ENCODE assay signal across 8 mouse cellular contexts in genomic region chr9:44071914-44072598, GRCm38 (mm10). TPM values are rescaled to one million over a fixed set of nuclear protein-coding genes. Genes with fewer than 3 reads are reported as not detected.
DNase-seq lines count a peak whose midpoint lies in the region; ATAC-seq and TF ChIP-seq lines count a peak whose summit lies in the region.

No protein-coding gene starts in this region.

- H3K4me2 ChIP-seq in embryonic facial prominence, embryonic 14.5 days (ENCODE audit: low read depth, low read length): peak overlapping the region; percentile 10; the same call in 1 of the 2 replicates
- H3K4me2 ChIP-seq in hindbrain, embryonic 13.5 days: peak overlapping the region; percentile 35
- peak overlapping the region; percentile 46 for H3K4me2 ChIP-seq in myocyte (ENCODE audit: low read depth)

- intact Hi-C loops in gastrocnemius, postnatal 14 days (cut with DNase I; ENCODE audit: low total_unique reads): no loop called here

- DNase-seq in gastrocnemius, postnatal 25 days: peak; percentile 66
- no peak for DNase-seq in gastrocnemius, postnatal 14 days
- peak; percentile 94 for DNase-seq in Muller cell, postnatal 12 days (ENCODE audit: inconsistent ontology term)
- peak; percentile 68 for DNase-seq in embryonic facial prominence, embryonic 14.5 days (ENCODE audit: low spot score)
- DNase-seq in thymus, postnatal 25 days: no peak

- H3K4me1 ChIP-seq in embryonic facial prominence, embryonic 14.5 days (ENCODE audit: control insufficient read depth, insufficient read depth, low read length): peaks cover 25% of the 10 kb centered on the region
- H3K4me1 ChIP-seq in hindbrain, embryonic 13.5 days (replicated peaks): peaks cover 59% of the 10 kb centered on the region

- H3K9me3 ChIP-seq in embryonic facial prominence, embryonic 14.5 days (ENCODE audit: control insufficient read depth, low read length): no peaks in the 10 kb centered on the region
- no peaks in the 10 kb centered on the region for H3K9me3 ChIP-seq in hindbrain, embryonic 13.5 days

- no peak overlapping the region for H3K9ac ChIP-seq in embryonic facial prominence, embryonic 14.5 days (ENCODE audit: low read depth, low read length)
- H3K9ac ChIP-seq in hindbrain, embryonic 13.5 days: no peak overlapping the region

- WGBS in embryonic facial prominence, embryonic 14.5 days: 30% methylated on average over 11 of the region's 11 CpGs
- WGBS in hindbrain, embryonic 13.5 days: 14% methylated on average over 11 of the region's 11 CpGs

- H3K27me3 ChIP-seq in embryonic facial prominence, embryonic 14.5 days (replicated peaks; ENCODE audit: control insufficient read depth, insufficient read depth, low read length): no peaks in the 10 kb centered on the region
- H3K27me3 ChIP-seq in hindbrain, embryonic 13.5 days: no peaks in the 10 kb centered on the region
- H3K27me3 ChIP-seq in myocyte (ENCODE audit: control insufficient read depth, insufficient read depth, insufficient read length): no peaks in the 10 kb centered on the region

- H3K27ac ChIP-seq in embryonic facial prominence, embryonic 14.5 days (replicated peaks; ENCODE audit: low read depth, low read length): no peak overlapping the region; the same call in 1 of the 2 replicates
- H3K27ac ChIP-seq in hindbrain, embryonic 13.5 days: peak overlapping the region; percentile 81

- H3K4me3 ChIP-seq in embryonic facial prominence, embryonic 14.5 days (ENCODE audit: low read depth, low read length): no peak overlapping the region
- H3K4me3 ChIP-seq in hindbrain, embryonic 13.5 days: no peak overlapping the region
- H3K4me3 ChIP-seq in myocyte: no peak overlapping the region

- peak; percentile 48; the same call in 1 of the 2 replicates for ATAC-seq in embryonic facial prominence, embryonic 14.5 days (ENCODE audit: low read depth)
- ATAC-seq in hindbrain, embryonic 13.5 days (ENCODE audit: low FRiP score): peak; percentile 66
- no peak for ATAC-seq in activated CD4-positive, CD25-positive, alpha-beta regulatory T cell, adult 4 months

- no peaks in the 10 kb centered on the region for H3K36me3 ChIP-seq in embryonic facial prominence, embryonic 14.5 days (ENCODE audit: control insufficient read depth, insufficient read depth, low read length)
- H3K36me3 ChIP-seq in hindbrain, embryonic 13.5 days: no peaks in the 10 kb centered on the region
- H3K36me3 ChIP-seq in myocyte (ENCODE audit: control insufficient read depth, insufficient read depth): no peaks in the 10 kb centered on the region

- H3ac ChIP-seq in myocyte (ENCODE audit: control insufficient read depth, insufficient read length): no peak overlapping the region

- TF ChIP-seq POLR2A in myocyte (IDR thresholded peaks at IDR 0.05; ENCODE audit: insufficient read length, low read depth): no peak

- no peaks in the 10 kb centered on the region for H3K79me2 ChIP-seq in myocyte (ENCODE audit: control insufficient read depth, insufficient read depth)

TF ChIP-seq in myocyte, 11 proteins besides CTCF, POLR2A, EP300 and RAD21:
- TF ChIP-seq MYOG (IDR thresholded peaks at IDR 0.05; ENCODE audit: control insufficient read depth in 1 of 3, insufficient read depth in 1 of 3, insufficient read length in 2 of 3, low read depth in 2 of 3) (no peak), MAX (IDR thresholded peaks at IDR 0.05; ENCODE audit: low read depth) (no peak), REST (IDR thresholded peaks at IDR 0.05; ENCODE audit: insufficient read depth, insufficient read length) (no peak), E2F4 (IDR thresholded peaks at IDR 0.05; ENCODE audit: insufficient read depth) (no peak), SRF (IDR thresholded peaks at IDR 0.05; ENCODE audit: control insufficient read depth, insufficient read length, low read depth) (no peak), TCF12 (IDR thresholded peaks at IDR 0.05; ENCODE audit: insufficient read depth, poor library complexity, severe bottlenecking) (no peak), MYOD1 (IDR thresholded peaks at IDR 0.05; ENCODE audit: control insufficient read depth in 1 of 3, insufficient read length in 2 of 3, low read depth in 2 of 3) (no peak), POLR2AphosphoS2 (IDR thresholded peaks at IDR 0.05; ENCODE audit: insufficient read length, low read depth) (no peak), CEBPB (IDR thresholded peaks at IDR 0.05; ENCODE audit: insufficient read depth, poor library complexity, severe bottlenecking) (no peak), USF1 (IDR thresholded peaks at IDR 0.05; ENCODE audit: low read depth) (no peak), TCF3 (IDR thresholded peaks at IDR 0.05; ENCODE audit: insufficient read length, low read depth) (no peak)

RNA-seq across cellular contexts. Expression of gene Usp2, which starts 5.2 kb away (rescaled TPM):
- 100 to 1,000 TPM; 160 to 313 TPM for total RNA-seq in gastrocnemius, postnatal 25 days (2021)
- 100 to 1,000 TPM; 142 to 224 TPM for total RNA-seq in gastrocnemius, postnatal 14 days (2021)
- 22.8 and 39.4 TPM in 2 replicates for polyA plus RNA-seq in embryonic facial prominence, embryonic 14.5 days (2014; fragmentation: Nextera tagmentation; extraction: Ambion mirVana)
- polyA plus RNA-seq in hindbrain, embryonic 13.5 days (2015; fragmentation: Nextera tagmentation; extraction: Ambion mirVana): 8.1 and 12.2 TPM in 2 replicates
- 17.0 TPM for polyA plus RNA-seq in myocyte (2012; fragmentation: generic; extraction: Trizol)
- polyA plus RNA-seq in activated CD4-positive, CD25-positive, alpha-beta regulatory T cell, adult 4 months (2017; shearing (Covaris generic)): 1 to 10 TPM; 1.6 to 1.7 TPM

RNA-seq across cellular contexts. Expression of gene Thy1, which starts 28.9 kb away (rescaled TPM):
- 10 to 100 TPM; 14.8 to 20.2 TPM for total RNA-seq in gastrocnemius, postnatal 25 days (2021)
- 10 to 100 TPM; 35.5 to 45.4 TPM for total RNA-seq in gastrocnemius, postnatal 14 days (2021)
- polyA plus RNA-seq in embryonic facial prominence, embryonic 14.5 days (2014; fragmentation: Nextera tagmentation; extraction: Ambion mirVana): 11.4 and 19.6 TPM in 2 replicates
- 0.27 and 0.55 TPM in 2 replicates for polyA plus RNA-seq in hindbrain, embryonic 13.5 days (2015; fragmentation: Nextera tagmentation; extraction: Ambion mirVana)
- polyA plus RNA-seq in myocyte (2012; fragmentation: generic; extraction: Trizol): not detected
- polyA plus RNA-seq in activated CD4-positive, CD25-positive, alpha-beta regulatory T cell, adult 4 months (2017; shearing (Covaris generic)): 100 to 1,000 TPM; 218 to 257 TPM

RNA-seq across cellular contexts. Expression of gene Mfrp, which starts 29.5 kb away (rescaled TPM):
- not detected for total RNA-seq in gastrocnemius, postnatal 25 days (2021)
- under 1 TPM in 1 of 2 experiments, not detected in 1; 0.06 TPM for total RNA-seq in gastrocnemius, postnatal 14 days (2021)
- not detected in 2 replicates for polyA plus RNA-seq in embryonic facial prominence, embryonic 14.5 days (2014; fragmentation: Nextera tagmentation; extraction: Ambion mirVana)
- 0.22 TPM in 1 of 2 replicates, not detected in the other for polyA plus RNA-seq in hindbrain, embryonic 13.5 days (2015; fragmentation: Nextera tagmentation; extraction: Ambion mirVana)
- polyA plus RNA-seq in myocyte (2012; fragmentation: generic; extraction: Trizol): 0.01 TPM
- not detected for polyA plus RNA-seq in activated CD4-positive, CD25-positive, alpha-beta regulatory T cell, adult 4 months (2017; shearing (Covaris generic))

RNA-seq across cellular contexts. Expression of gene C1qtnf5, which starts 35.0 kb away (rescaled TPM):
- 10 to 100 TPM in 1 of 2 experiments, 1 to 10 TPM in 1; 8.0 to 13.6 TPM for total RNA-seq in gastrocnemius, postnatal 25 days (2021)
- total RNA-seq in gastrocnemius, postnatal 14 days (2021): 10 to 100 TPM; 22.9 to 25.7 TPM
- 4.8 and 5.2 TPM in 2 replicates for polyA plus RNA-seq in embryonic facial prominence, embryonic 14.5 days (2014; fragmentation: Nextera tagmentation; extraction: Ambion mirVana)
- polyA plus RNA-seq in hindbrain, embryonic 13.5 days (2015; fragmentation: Nextera tagmentation; extraction: Ambion mirVana): 3.2 and 5.3 TPM in 2 replicates
- 0.61 TPM for polyA plus RNA-seq in myocyte (2012; fragmentation: generic; extraction: Trizol)
- not detected for polyA plus RNA-seq in activated CD4-positive, CD25-positive, alpha-beta regulatory T cell, adult 4 months (2017; shearing (Covaris generic))

RNA-seq across cellular contexts. Expression of gene Gm49380, which starts 41.2 kb away (rescaled TPM):
- total RNA-seq in gastrocnemius, postnatal 25 days (2021): 1 to 10 TPM in 1 of 2 experiments, under 1 TPM in 1; 0.82 to 2.4 TPM
- 1 to 10 TPM in 1 of 2 experiments, under 1 TPM in 1; 0.23 to 1.2 TPM for total RNA-seq in gastrocnemius, postnatal 14 days (2021)
- 0.22 and 0.35 TPM in 2 replicates for polyA plus RNA-seq in embryonic facial prominence, embryonic 14.5 days (2014; fragmentation: Nextera tagmentation; extraction: Ambion mirVana)
- 0.12 and 0.49 TPM in 2 replicates for polyA plus RNA-seq in hindbrain, embryonic 13.5 days (2015; fragmentation: Nextera tagmentation; extraction: Ambion mirVana)
- 0.02 TPM for polyA plus RNA-seq in myocyte (2012; fragmentation: generic; extraction: Trizol)
- not detected for polyA plus RNA-seq in activated CD4-positive, CD25-positive, alpha-beta regulatory T cell, adult 4 months (2017; shearing (Covaris generic))

Comparison
In these comparisons a context has a peak if more than half of its experiments do, and no peak if none do; other contexts are left out.
1. DNase-seq: peak in gastrocnemius, postnatal 25 days (single experiment), Muller cell, postnatal 12 days (single experiment) and embryonic facial prominence, embryonic 14.5 days (single experiment); none in gastrocnemius, postnatal 14 days (single experiment) and thymus, postnatal 25 days (single experiment).
2. Peak in every context shown above with its lines, with median percentiles within 50 percentile points of each other: H3K4me2 ChIP-seq.